Mouse (Mus musculus) layer of hippocampus, adult 11-12 months (tissue): ENCODE data around the gene Efcab2.
"Not testable (repeated sequence)": the region's sequence is repeated elsewhere in the genome, so short reads cannot be mapped to it uniquely, and the experiment has no call there.

Experiments
- DNase-seq: peaks from one replicate; pipeline ENCODE4 v3.0.0; 2022; ENCODE audit warnings: low spot score

Gene Efcab2

DNA sequence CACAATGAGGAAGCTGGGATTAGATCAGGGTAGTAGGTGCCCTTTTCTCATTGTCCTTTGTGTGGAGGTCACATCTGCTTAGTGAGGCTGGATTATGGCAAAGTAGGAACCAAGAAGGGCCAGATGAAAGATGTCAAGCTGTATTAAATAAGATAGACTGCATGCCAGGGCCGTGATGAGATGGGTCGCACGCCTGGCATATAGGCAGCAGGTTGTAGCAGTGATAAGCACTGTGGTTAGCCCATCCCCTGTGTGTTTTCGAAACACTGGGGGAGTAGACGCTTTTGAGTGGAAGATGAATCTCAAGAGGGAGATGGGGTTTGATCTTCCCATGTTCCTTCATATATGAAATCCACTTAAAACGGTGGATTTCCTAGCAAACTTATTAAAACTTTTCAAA, 3.9 kb upstream of the Efcab2 start:
- DNase-seq = no peak

DNA sequence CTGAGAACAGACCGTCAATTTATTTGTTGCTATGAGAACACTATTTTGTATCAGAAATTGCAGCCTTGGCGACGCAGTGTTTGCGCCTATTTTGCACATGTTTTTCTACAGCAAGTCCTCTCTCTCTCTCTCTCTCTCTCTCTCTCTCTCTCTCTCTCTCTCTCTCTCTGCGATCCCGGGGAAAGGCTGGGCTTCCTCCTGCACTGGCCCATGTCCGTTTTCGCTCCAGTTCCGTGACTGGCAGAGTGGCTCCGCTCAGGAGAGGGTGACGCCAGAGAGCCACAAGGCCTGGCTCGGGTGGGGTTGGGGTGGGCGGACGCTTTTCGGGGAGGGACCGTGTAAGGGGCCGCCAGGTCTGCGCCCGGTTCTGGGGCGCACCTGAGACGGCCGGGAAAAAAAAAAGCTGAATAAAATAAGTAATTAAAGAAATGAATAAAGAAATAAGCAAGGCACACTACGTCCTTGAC, 407 bp upstream of the Efcab2 start:
- DNase-seq = peak; percentile 81

DNA sequence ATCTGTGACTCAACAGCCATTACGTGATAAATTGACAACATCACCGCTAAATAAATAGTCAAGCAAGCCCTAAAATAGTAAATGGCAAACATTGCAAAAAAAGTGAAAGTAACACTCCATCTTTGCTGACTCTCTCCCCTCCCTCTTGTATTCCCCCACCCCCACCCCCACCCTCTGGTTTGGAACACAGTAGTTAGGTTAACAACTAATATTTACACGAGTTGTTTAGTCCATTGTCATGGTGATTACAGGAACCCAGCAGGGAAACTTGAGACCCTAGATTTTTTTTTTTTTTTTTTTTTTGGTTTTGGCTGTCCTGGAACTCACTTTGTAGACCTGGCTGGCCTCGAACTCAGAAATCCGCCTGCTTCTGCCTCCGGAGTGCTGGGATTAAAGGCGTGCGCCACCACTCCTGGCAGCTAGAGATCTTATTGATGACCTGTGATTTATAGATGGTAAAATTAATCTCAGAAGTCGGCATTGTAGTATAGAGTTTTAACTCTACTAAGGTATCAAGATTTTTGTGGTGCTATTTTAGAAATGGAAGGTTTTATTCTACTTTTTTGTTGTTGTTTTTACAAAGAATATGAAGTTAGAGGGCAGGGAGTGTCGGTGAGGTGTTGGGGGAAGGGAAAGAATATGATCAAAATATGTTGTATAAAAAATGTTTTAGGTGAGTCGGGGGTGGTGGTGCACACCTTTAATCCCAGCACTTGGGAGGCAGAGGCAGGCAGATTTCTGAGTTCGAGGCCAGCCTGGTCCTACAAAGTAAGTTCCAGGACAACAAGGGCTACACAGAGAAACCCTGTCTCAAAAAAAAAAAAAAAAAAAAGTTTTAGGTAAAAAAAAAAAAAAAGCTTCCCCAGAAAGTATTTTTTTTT, 1.1 kb downstream of the Efcab2 start:
- DNase-seq = no peak

DNA sequence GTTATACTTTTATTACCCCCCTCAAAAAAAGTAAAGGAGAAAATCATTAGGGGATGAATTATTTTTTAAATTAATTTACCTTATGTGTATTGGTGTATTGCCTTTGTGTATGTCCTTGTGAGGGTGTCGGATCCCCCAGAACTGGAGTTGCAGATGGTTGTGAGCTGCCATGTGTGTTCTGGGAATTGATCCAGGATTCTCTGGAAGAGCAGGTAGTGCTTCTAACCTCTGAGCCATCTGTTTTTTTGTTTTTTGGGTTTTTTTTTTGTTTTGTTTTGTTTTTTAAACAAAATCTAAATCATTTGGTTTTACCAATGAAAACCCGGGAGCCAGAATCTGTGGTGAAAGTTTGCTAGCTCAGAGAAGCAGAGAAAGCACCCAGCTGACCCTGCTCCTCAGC, 1.8 kb downstream of the Efcab2 start:
- no peak for DNase-seq

GRCm38 (mm10) chr1:178408901-178409361, 3.0 kb downstream of the Efcab2 start:
- DNase-seq = no peak

GRCm38 (mm10) chr1:178413367-178413766, 7.5 kb downstream of the Efcab2 start:
- DNase-seq = not testable (repeated sequence)

GRCm38 (mm10) chr1:178419608-178420007, 13.7 kb downstream of the Efcab2 start:
- DNase-seq = no peak

- no peak for DNase-seq
These were observed 17.8 kb downstream of the Efcab2 start for GRCm38 (mm10) chr1:178423662-178424061.

GRCm38 (mm10) chr1:178431619-178432444, 25.9 kb downstream of the Efcab2 start:
- no peak for DNase-seq

- DNase-seq = no peak
These were observed 27.7 kb downstream of the Efcab2 start for GRCm38 (mm10) chr1:178433619-178434018.

GRCm38 (mm10) chr1:178444407-178444806, 38.5 kb downstream of the Efcab2 start:
- DNase-seq = no peak

GRCm38 (mm10) chr1:178447036-178447435, 41.2 kb downstream of the Efcab2 start:
- DNase-seq = no peak

DNA sequence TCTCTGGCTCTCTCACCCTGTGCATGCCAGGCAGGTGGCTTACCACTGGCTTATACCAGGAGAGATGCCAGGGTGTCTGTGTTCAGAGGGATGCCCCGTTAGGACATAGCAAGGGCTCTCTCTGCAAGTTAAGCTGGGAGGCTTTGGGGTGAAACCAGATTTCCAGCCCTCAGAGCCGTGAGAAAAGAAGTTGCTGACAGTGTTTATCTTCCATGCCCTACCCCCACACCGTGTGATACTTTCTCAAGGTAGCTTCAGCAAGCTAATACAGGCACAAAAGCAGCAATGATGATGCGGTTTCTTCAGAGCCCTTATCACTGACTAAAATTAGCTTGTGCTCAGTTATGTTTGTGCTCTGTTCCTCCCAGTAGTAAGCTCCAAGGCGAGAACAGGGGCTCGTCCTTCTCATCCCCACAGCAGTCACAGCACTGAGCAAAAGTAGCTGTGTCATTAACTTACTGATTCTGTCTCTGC, 42.4 kb downstream of the Efcab2 start:
- DNase-seq = no peak

GRCm38 (mm10) chr1:178449172-178449571, 43.3 kb downstream of the Efcab2 start:
- DNase-seq = peak; percentile 81

DNA sequence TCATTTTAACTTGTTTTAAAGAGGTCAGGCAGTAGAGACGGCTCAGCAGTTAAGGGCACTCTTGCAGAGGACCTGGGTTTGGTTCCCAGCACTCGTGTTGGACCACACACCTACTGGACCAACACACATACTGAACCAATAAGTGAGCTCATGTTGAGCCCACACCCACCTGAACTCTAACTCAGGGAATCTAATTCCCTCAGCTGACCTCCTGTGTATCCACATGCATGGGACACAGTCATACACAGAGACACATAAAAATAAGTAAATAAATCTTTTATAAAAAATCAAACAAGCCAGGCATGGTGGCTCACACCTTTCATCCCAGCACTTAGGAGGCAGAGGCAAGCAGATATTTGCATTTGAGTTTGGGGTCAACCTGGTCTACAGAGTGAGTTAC, 44.0 kb downstream of the Efcab2 start:
- no peak for DNase-seq

DNA sequence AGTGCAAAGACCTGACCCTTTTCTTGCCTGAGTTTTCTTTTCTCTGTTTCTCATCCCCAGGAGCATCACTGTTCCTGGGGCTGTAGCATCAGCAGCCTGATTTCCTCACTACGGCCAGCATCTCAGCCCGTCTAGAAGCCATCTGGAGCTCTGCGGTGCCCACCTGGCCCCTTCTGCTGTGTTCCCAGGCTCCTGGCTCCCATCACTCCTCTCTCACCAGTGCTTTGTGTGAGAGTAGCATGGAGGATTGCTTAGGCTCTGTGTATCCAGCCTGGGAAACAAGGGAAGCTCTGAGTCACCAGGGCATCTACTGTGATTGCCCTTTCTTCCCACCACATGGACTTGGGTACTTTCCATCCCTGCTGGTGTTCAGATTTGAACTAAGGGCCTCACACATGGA, 48.2 kb downstream of the Efcab2 start:
- DNase-seq = peak; percentile 28

DNA sequence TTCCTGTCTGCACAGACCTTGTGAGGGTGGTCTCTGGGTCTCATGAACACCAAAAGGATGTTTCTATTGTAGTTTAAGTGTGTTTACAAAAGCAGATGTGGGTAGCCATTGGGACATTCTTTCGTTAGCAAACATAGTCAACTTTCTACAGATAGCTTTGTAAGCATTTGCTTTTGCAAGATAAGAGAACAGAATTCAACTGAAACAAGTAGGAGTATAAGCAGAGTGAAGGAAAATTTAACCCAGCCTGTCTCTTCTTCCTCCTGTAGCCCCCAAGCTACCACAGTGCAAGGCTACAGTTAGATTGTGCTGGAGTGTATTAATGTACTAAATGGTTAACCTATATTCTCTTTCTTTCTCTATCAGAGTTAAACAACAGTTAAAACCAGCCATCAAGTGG, 49.2 kb downstream of the Efcab2 start:
- DNase-seq = no peak

DNA sequence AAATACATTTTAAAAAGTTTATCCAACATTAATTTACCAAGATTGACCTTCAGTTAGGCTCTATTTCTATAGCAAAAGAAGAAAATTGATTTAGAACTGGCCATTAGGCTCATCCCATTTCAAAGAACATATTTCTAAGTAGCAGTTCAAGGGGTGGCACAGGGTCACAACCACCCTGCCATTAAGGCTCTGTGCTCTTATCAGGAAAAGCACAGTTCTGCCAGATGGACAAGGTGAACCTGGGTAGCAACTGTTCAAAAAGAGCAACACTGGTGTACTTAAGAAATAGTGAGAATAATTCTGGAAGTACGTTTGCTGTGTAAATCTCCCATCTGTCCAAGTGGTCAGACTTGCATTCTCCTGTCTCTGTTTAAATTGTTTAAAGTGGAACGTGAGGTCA, 52.1 kb downstream of the Efcab2 start:
- DNase-seq = no peak

DNA sequence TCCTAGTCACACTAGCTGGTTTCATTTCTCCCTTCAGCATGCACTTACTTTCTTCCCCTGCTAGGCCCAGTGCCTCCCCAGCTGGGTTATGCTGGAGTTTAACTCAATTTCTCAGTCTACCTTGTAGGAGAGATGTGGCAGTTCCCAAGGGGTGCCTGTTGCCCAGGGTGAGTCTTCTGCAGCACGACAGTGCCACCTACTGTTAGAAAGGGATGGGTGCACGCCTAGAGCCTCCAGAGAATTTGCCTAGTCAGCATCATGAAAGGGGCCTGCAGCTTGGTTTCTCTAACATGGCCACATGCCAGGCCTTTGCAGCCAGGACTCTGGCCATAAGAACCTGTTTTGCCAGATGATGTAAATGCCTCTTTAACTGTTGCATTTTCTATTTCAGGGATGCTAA, 57.8 kb downstream of the Efcab2 start:
- DNase-seq = peak; percentile 88

GRCm38 (mm10) chr1:178464140-178464539, 58.3 kb downstream of the Efcab2 start:
- no peak for DNase-seq

- no peak for DNase-seq
These were observed 61.7 kb downstream of the Efcab2 start for GRCm38 (mm10) chr1:178467594-178467993.

- DNase-seq = peak; percentile 34
These were observed 62.4 kb downstream of the Efcab2 start for GRCm38 (mm10) chr1:178468280-178468679.

DNA sequence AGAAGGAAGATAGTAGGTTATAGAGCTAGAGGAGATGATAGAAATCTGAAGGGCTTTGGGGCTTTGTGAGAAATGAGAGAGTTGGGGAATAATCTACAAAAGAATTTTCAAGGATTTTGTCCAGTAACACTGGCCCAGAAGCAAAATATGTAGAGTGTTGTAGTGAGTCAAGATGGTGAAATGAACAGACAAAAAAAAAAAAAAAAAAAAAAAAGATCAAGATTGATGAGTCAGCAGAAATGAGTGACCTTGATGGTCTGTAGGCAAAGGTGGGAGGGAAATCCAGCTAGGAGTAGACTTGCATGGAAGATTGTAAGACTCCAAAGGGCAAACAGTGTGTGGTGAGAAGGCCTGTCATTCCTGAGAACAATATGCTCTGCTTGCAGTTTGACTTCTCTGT, 78.0 kb downstream of the Efcab2 start:
- no peak for DNase-seq
